Comparison of ENCODE assay signal across 30 mouse cellular contexts in genomic region chr11:18814110-18814509, GRCm38 (mm10).
A peak's percentile ranks its signal among the peaks of the same experiment; 100 is the strongest.
DNase-seq lines count a peak whose midpoint lies in the region; ATAC-seq and TF ChIP-seq lines count a peak whose summit lies in the region.
"Had no signal": no experiment of that assay in that cellular context is flagged by ENCODE, and none has a peak within 500 bp of the region (broad histone marks: within the 10 kb centered on the region; RNA-seq: fewer than 3 reads in every experiment).

No protein-coding gene starts in this region.

- no peaks in the 10 kb centered on the region for H3K4me1 ChIP-seq in hindbrain, embryonic 14.5 days (replicated peaks; ENCODE audit: control insufficient read depth, insufficient read depth, low read length)
- no peaks in the 10 kb centered on the region for H3K4me1 ChIP-seq in hindbrain, embryonic 13.5 days (replicated peaks)
- H3K4me1 ChIP-seq: embryonic facial prominence, embryonic 13.5 days; embryonic facial prominence, embryonic 15.5 days; forebrain, embryonic 10.5 days; forebrain, embryonic 12.5 days had no signal

- ATAC-seq in hindbrain, embryonic 14.5 days (ENCODE audit: low FRiP score), result no peak
- ATAC-seq in hindbrain, embryonic 13.5 days (ENCODE audit: low FRiP score), result no peak
- ATAC-seq in megakaryocyte, adult 5-6 weeks (ENCODE audit: poor library complexity, severe bottlenecking), result peak; percentile 91
- ATAC-seq: activated CD4-positive, CD25-positive, alpha-beta regulatory T cell, adult 4 months; CD4-positive, CD25-positive, alpha-beta regulatory T cell, adult 4 months; forebrain, embryonic 14.5 days; forebrain, embryonic 16.5 days; Patski had no signal

- H3K4me3 ChIP-seq in hindbrain, embryonic 14.5 days (replicated peaks; ENCODE audit: low read length), result no peak overlapping the region
- H3K4me3 ChIP-seq in hindbrain, embryonic 13.5 days, result no peak overlapping the region
- no peak overlapping the region for H3K4me3 ChIP-seq in myocyte
- H3K4me3 ChIP-seq: embryonic facial prominence, embryonic 13.5 days; embryonic facial prominence, embryonic 15.5 days; erythroblast, embryonic 14.5 days; forebrain, embryonic 10.5 days; forebrain, embryonic 12.5 days had no signal

- H3K9ac ChIP-seq in hindbrain, embryonic 14.5 days, result no peak overlapping the region
- no peak overlapping the region for H3K9ac ChIP-seq in hindbrain, embryonic 13.5 days
- H3K9ac ChIP-seq: embryonic facial prominence, embryonic 13.5 days; embryonic facial prominence, embryonic 15.5 days; forebrain, embryonic 12.5 days had no signal

- TF ChIP-seq POLR2A in myocyte (IDR thresholded peaks at IDR 0.05; ENCODE audit: insufficient read length, low read depth), result no peak

- 91% methylated on average over 3 of the region's 3 CpGs for WGBS in hindbrain, embryonic 14.5 days
- 94% methylated on average over 3 of the region's 3 CpGs for WGBS in hindbrain, embryonic 13.5 days

- intact Hi-C loops in left cerebral cortex, postnatal 10 days (cut with DNase I), result no loop called here

- no peaks in the 10 kb centered on the region for H3K79me2 ChIP-seq in myocyte (ENCODE audit: control insufficient read depth, insufficient read depth)

- H3K4me2 ChIP-seq in hindbrain, embryonic 14.5 days (replicated peaks), result no peak overlapping the region
- H3K4me2 ChIP-seq in hindbrain, embryonic 13.5 days, result no peak overlapping the region
- H3K4me2 ChIP-seq in myocyte (ENCODE audit: low read depth), result peak overlapping the region; percentile 2
- H3K4me2 ChIP-seq: embryonic facial prominence, embryonic 13.5 days; embryonic facial prominence, embryonic 15.5 days; forebrain, embryonic 12.5 days had no signal

- no peak overlapping the region for H3K27ac ChIP-seq in hindbrain, embryonic 14.5 days
- H3K27ac ChIP-seq in hindbrain, embryonic 13.5 days, result no peak overlapping the region
- H3K27ac ChIP-seq: embryonic facial prominence, embryonic 13.5 days; embryonic facial prominence, embryonic 15.5 days; forebrain, embryonic 10.5 days; forebrain, embryonic 12.5 days had no signal

- no peaks in the 10 kb centered on the region for H3K27me3 ChIP-seq in hindbrain, embryonic 14.5 days (ENCODE audit: control insufficient read depth, insufficient read depth, low read length)
- H3K27me3 ChIP-seq in hindbrain, embryonic 13.5 days, result no peaks in the 10 kb centered on the region
- no peaks in the 10 kb centered on the region for H3K27me3 ChIP-seq in myocyte (ENCODE audit: control insufficient read depth, insufficient read depth, insufficient read length)
- H3K27me3 ChIP-seq: CH12.LX; embryonic facial prominence, embryonic 13.5 days; embryonic facial prominence, embryonic 15.5 days; forebrain, embryonic 12.5 days; Patski had no signal

- H3ac ChIP-seq in myocyte (ENCODE audit: control insufficient read depth, insufficient read length), result no peak overlapping the region

- H3K9me3 ChIP-seq in hindbrain, embryonic 14.5 days (ENCODE audit: control insufficient read depth, low read length), result no peaks in the 10 kb centered on the region
- H3K9me3 ChIP-seq in hindbrain, embryonic 13.5 days, result no peaks in the 10 kb centered on the region
- H3K9me3 ChIP-seq: embryonic facial prominence, embryonic 13.5 days; embryonic facial prominence, embryonic 15.5 days; forebrain, embryonic 10.5 days; forebrain, embryonic 12.5 days; G1E had no signal

- DNase-seq in hindbrain, embryonic 14.5 days (ENCODE audit: low spot score), result peak; percentile 21
- peak; percentile 37 for DNase-seq in adipocyte (ENCODE audit: low spot score)
- DNase-seq in left cerebral cortex, postnatal 10 days (ENCODE audit: extremely low spot score in 1 of 2, low spot score in 2 of 2), result no peak
- no peak for DNase-seq in cerebellum, adult 8-10 months
- no peak for DNase-seq in gastrocnemius, postnatal 25 days
- DNase-seq: adrenal gland, adult 2 months; adrenal gland, postnatal 10 days; adrenal gland, postnatal 25 days; B cell, adult 2 months; cerebellum, adult 11-12 months; cerebellum, adult 2 months; cerebellum, adult 9-11 months; cerebellum, postnatal 14 days; cerebellum, postnatal 36 days; embryo, embryonic 11 days had no signal

- H3K36me3 ChIP-seq in hindbrain, embryonic 14.5 days (replicated peaks; ENCODE audit: control insufficient read depth, insufficient read depth), result no peaks in the 10 kb centered on the region
- H3K36me3 ChIP-seq in hindbrain, embryonic 13.5 days, result no peaks in the 10 kb centered on the region
- H3K36me3 ChIP-seq in myocyte (ENCODE audit: control insufficient read depth, insufficient read depth), result no peaks in the 10 kb centered on the region
- H3K36me3 ChIP-seq: embryonic facial prominence, embryonic 13.5 days; embryonic facial prominence, embryonic 15.5 days; forebrain, embryonic 10.5 days; forebrain, embryonic 12.5 days; G1E had no signal

TF ChIP-seq in myocyte, 11 proteins besides CTCF, POLR2A, EP300 and RAD21:
- TF ChIP-seq CEBPB (IDR thresholded peaks at IDR 0.05; ENCODE audit: insufficient read depth, poor library complexity, severe bottlenecking) (peak; percentile 48; the same call in 1 of the 2 replicates), USF1 (IDR thresholded peaks at IDR 0.05; ENCODE audit: low read depth) (no peak)

Comparison
In these comparisons a context has a peak if more than half of its experiments do, and no peak if none do; other contexts are left out.
1. DNase-seq: peak in hindbrain, embryonic 14.5 days (single experiment) and adipocyte (single experiment); none in left cerebral cortex, postnatal 10 days (0 of 2), cerebellum, adult 8-10 months (single experiment) and gastrocnemius, postnatal 25 days (single experiment).